Mouse (Mus musculus): ENCODE results near the gene Ttc7.
A peak's percentile ranks its signal among the peaks of the same experiment; 100 is the strongest.

Gene Ttc7

DNA sequence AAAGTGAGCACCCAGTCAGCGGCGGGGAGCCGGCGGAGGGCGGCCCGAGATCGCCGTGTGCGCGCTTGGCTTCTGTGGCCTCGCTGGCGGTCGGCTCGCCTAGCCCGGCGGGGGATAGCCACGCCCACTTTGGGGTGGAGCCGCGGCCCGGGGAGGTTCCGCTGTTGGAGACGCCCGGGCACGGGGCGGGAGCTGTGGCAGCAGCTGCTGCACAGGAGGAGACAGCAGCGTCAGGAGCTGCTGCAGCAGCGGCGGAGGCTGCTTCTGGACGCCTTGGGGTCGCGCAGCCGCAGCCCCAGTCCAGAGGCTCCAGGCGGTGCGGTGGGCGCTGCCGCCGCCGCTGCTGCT, at the start of gene Ttc7:
Ttc7 (plus strand) TSS at position 181 of the 348 bp plus-strand sequence.
- peak; percentile 99 for DNase-seq

DNA sequence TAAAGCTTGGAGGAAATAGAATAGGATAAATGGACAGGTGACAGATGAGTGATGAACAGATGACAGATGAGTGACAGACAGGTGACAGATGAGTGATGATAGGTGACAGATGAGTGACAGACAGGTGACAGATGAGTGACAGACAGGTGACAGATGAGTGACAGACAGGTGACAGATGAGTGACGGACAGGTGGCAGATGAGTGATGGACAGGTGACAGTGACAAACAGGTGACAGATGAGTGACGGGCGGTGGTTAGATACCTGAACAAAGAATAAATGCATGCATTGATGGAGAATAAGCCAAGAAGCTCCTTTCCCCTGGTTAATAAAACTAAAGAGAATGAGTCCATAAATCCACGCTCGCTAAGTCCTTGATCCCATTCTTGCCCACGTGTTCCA, 47.7 kb upstream of the Ttc7 start:
- DNase-seq = no peak

DNA sequence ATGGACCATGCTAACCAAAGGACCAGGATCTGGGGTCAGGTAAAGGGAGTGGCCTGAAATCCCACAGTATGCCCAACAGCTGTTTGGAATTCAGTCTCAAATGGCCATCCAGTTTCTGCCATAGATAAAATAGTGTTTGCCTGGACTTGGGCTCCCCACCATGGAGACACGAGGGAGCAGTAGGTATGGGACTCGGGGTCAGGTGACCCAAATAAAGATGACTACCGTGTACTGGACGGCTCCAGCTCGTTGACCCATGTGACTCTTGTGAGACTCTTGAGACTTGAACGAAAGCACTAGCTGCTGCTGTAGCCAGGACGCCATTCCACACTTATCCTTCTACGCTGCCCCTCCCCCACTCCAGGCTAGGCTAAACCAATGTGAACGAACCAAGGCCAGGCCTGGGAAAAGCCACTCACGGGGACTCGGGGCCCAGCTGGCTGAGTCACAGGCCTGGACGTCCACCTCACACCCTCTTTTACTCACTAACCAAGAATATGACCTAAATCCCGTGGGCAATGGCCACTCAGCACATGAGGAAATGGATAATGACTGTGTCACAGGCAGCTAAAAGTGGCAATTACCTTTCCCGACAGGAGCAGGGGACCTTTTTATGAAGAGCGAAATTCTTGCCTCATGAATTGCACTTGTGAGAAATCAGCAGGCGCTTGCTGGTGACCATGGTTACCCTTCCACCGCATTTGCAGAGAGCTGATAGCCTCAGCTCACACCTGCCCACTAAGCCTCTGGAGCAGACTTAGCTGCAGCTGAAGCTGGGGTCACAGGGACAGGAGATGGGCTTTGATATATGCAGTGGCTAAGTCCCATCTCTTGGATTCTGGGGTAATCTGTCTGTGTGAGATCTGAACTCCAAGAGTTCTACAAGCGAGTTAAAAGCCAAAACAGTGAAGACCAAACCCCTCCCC, 45.7 kb upstream of the Ttc7 start:
- peak; percentile 47 for DNase-seq

DNA sequence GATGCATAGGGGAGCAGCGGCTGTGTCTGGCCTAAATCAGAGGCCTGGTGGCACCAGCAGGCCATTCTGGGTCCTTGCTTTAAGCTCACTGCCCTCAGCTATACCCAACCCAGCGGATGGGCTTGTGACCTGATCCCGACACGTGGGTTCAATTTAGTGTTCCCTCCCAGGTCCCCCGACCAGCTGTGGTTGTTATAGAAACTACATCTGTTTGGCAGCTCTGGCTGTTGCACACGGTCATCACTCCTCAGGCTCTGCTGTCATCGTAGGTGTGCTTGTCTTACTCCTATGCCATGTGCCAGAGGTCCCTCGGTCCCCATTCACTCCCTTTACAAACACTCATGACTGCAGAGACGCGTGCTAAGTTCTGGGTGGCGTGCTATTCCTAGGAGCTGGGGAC, 44.9 kb upstream of the Ttc7 start:
- no peak for DNase-seq

DNA sequence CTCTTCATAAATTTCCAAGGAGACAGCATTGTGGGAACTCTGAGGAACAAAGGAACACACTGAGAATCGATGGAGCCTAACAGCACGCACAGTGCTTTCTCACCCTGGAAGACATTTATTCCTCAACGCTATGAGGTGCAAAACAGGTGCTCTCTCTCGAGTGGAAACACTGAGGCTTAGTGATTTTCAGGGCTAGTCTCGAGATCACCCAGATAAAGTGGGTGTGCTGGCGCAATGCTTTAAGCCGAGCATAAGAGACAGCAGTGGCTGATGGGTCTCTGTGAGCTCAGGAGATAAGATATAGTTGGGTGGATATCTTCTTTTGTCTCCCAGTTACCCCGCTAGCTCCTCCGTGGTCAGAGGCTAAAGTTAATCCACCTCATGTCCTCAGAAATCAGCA, 36.6 kb upstream of the Ttc7 start:
- no peak for DNase-seq

DNA sequence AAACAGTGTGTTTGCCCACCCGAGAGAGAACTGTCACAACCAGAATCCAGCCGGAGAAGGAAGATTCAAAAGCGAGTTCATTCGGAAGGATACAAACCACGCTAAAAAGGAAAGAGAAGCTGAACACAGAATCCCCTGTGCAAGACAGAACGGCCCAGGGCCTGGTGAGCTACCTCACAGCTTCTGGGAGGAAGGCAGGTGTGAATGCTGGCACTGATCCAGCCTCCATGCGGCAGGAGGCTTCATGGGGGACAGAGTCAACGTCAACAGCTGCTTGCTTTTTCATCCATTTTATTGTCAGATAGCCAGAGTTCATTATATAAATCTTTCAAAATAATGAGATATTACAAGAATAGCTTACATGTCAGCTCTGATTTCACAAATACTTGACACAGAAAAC, 28.3 kb upstream of the Ttc7 start:
- DNase-seq = no peak

DNA sequence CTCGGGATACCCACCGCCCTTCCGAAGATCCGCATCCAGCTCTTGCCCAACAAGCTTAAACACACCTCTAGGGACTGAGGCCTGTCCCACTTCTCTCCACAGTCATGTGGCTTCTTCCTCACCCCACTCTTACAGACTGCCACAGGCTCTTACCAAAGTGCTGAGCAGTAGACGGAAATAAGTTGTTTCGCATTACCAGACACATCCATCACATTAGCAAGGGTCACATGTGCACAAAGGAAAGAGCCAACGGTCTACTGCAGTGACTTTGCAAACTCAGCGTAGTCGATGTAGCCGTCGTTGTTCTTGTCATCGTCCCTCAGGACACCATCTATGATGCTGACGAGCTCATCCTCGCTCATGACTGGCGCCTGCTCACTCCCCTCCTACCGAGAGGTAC, 27.0 kb upstream of the Ttc7 start:
- DNase-seq = no peak

DNA sequence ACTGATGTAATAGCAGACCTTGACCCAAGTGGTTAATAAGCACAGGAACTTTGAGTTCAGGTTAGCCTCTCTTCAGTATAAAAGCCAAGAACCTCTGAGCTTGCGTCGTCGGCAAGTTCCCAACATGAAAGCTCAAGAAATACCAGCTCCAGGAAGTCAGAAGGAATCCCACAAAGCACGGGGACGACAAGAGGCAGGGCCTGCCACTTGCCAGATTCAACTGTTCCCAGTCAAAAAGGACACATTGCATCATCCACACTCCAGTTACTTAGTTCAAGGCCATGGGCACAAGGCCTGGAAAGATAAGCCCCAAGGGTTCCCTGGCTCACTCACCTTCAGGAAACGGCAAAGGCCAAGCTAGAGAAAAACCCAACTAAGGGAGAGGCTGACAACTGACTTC, 19.3 kb upstream of the Ttc7 start:
- no peak for DNase-seq

DNA sequence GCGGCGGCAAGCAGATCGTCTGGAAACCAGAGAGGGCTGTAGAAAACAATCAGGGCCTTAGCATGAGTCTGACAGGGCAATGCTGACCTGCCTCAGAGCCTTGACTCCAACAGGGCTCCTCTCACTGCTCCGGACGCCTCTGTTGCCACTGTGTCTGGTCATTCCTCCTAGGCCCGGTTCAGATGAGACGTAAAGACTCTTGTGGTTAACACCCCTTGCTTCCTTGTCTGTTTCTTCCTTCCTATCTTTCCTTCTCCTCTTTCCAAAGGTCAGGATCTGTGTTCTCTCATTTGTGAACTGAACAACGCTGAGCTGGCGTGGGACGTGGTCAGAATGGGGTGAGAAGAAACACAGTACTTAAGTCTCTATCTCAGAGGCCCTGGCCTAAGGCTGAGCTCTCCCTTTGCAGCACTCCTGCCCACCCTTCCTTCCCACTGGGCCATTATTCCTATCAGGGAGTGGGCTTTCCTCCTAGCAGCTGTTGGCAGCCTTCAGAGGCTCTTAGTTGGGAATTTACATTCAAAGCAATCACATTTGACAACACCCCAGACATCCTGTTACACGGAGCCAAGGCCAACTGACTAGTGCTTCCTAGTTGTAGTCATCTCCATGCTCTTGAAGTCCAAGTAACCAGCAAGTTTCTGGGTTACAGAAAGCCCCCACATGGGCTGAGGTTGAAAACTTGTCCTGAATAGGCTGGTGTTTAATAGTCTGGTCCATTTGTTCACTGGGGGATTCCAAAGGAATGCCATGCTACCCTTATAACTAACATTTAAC, 18.4 kb upstream of the Ttc7 start:
- no peak for DNase-seq

DNA sequence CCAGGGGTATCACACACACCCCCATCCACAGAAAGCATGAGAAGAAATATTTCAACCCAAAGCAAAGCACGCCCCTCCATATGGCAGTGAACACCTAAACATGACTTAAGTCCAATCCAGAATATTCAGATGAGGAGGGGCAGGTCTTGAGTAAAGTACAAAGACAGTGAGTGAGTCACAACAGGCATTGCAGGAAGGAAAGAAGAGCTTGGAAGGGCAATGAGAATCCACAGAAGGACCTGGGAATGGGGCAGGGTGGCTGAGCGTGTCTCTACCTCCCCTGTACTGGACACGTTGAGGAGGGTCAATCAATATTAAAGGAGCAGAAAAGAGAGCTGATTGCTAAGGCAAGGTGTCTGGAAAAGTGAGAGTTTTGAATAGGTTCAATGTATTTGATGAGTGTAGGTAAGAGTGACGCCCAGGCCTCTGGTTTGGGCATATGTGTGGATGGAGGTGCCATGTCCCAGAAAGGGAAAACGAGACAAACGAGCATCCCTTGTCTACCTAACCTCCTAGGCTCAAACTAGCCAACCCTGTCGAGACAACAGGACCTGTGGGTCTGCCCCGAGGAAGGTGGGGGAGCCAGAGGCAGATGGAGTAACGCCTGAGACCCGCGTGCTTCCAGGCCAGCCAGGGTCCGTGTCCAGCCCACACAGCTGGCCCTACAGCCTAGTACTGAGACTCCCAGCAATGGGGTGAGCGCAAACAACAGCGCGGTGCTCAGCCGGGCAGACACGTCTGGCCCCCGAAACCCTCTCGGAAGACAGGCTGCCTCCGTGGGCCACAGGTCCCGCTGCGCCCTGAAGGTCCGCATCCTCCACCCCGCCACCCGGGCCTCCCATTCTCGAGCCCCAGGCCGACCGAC, 17.5 kb upstream of the Ttc7 start:
- DNase-seq = no peak

DNA sequence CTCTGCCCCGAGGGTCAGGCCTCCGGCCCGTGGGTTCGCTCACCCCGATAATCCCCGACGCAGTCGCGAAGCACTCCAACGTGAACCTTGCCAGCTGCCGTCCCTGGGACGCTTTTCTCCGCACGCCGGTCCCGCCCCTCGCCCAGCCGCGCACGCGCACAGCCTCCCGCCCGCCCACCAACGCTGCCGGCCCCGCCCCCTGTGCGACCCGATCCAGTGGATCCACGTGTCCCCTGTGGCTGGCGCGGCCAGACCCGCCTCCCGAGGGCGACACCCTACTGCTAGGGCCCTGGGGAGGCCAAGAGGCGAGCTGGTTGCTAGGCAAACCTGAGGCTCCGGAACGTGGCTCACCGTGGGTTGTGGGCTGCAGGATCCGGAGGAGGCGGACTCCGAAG, 16.9 kb upstream of the Ttc7 start, which contains the start of gene Mcfd2:
Mcfd2 (minus strand) TSS at position 144 of the 395 bp plus-strand sequence.
- peak; percentile 98 for DNase-seq

DNA sequence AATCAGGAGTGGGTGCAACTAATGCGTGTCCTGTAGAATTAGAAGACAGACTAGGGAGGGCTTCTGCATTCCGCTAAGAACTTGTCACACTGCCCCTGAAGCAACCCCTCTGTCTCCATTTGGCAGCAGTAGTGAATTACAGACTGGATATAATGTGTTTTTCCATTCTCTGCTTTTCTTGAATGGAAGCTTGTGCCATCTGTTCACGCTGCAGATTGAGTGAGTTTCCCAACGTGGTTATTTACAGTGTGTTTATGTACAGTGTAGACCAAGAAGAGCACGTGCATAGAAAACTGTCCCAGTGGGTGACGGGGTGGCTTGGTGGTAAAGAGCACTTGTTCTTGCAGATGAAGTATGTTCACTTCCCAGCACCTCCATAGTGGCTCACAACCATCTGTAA, 13.2 kb upstream of the Ttc7 start:
- no peak for DNase-seq

DNA sequence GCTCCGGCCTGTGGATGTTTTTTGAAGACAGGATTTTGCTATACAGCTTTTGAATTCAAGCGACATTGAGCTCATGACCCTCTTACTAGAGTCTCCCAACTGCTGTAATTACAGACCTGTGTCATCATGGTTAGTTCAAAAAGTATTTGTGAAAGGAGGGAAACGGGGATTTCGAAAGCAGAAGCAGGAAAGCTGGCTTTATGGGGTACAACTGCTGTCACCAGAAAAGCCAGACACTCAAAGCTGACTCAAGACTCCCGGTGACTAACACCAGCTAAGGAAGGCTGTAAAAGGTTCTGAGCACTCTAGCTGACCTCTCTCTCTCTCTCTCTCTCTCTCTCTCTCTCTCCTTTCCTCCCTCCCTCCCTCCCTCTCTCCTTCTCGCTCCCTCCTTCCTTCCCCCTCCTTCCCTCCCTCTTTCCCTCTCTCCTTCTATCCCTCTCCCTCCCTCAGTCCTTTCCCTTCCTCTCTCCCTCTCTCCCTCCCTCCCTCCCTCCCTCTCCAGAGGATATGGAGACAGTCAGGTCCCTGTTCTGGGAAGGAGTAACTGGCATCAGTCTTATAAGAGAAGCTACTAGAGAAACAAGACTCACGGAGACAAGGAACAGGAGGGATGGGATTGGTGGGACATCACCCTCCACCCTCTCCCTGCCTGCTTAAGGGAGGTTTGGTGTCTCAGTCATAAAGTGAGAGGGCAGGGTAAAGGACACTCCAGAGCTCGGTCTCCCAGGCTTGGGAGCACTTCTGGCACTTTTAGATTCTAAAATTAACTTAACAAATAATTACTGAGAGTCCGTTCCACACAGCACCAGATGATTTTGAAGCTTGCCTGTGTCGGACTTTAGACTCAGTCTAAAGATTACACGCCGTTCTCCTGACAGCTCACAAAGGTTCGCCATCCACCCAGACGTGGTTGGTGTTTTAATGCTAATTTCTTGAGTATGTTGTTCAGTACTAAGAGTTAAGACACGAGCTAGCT, 7.0 kb upstream of the Ttc7 start:
- DNase-seq = peak; percentile 34

DNA sequence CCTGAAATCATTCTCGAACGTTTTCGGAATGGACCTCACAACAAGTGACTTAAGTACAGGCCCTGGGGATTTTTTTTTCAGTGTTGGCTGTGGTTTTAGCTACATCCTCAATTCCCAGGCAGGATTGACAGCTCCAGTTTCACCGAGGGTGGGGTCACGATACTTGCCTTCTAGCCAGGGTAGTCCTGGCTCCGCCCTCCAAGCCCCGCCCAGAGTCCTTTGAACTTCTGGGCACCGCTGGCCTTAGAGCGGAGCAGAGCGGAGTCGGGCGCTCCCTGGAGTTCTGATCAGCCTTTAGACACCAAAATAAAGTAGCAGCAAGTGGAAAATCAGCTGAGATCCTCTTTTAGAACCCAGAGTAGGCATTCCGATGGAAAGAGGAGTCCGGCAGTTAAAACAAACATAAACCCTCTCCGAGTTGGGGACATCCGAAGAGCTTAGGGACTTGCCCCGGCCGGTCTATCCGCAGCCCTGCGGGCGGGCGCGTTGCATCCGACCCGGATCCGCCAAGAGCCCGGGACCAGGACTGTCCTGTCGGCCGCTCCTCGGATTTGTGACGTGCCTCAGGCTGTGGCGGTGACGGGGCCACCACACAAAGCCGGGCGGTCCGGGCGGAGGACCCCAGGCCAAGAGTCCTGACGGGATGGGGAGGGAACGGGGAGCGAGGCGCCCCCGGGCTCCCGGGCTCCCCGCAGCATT, 530 bp upstream of the Ttc7 start:
- DNase-seq = peak; percentile 96

DNA sequence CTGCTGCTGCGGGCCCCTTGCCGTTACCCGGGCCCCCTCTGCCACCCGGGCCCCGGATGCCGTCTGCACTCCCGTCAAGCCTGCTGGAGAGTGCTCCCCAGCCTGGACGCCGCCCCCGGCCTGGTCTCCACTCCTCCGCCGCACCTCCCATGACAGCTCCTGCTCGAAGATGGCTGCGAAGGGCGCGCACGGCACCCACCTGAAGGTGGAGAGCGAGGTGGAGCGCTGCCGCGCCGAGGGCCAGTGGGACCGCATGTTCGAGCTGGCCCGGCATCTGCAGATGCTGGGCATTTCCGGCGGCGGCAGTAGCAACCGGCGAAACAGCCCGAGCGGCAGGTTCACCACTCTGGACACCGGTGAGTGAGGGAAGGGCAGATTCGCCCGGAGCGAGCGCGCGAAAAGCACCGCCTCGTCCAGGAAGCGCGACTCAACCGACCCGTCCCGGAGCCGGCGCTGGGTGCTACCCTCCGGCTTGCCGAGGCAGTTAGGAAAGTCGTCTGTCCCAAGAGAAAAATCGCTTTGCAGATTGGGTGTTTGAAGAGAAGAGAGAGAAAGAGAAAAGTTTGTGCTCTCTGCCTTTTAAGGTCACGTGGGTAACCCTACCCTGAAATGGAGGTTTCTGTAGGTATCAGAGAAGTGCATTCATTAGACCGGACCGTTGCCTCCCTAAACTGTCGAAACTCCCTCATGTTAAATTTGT, 519 bp downstream of the Ttc7 start:
- DNase-seq = peak; percentile 74

DNA sequence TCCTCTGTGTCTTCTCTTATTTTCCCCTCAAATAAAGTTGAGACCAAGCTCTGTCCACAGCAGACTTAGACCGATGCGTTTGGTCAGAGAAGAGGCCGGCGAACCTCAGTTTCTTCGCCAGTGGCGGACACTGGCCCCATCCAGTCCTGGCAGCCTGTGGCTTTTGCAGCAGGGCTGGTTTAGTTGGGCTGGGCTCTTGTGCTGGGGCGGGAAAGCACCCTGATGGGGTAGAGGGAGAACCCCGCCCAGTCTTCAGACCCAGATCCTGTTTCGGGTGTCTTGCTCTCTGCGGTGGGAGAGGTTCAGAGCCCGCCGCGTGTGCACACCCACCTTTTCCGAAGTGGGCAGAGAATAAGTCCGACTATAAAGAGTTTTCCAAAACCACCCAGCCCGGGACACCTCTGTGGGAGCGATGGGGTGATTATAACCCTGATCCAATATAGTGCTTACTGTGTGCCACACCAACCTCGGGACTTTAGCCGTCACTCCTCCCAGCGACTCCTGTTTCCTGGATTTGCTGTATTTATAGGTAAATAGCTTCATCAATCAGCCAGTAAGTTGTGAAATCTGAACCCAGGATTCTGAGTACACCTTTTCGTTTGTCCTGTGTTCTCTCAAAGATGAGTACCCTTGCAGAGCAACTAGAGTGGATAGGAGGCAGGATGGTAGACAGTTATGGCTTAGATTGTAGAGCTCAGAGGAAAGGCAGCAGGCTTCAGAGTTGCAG, 1.2 kb downstream of the Ttc7 start:
- DNase-seq = peak; percentile 51

DNA sequence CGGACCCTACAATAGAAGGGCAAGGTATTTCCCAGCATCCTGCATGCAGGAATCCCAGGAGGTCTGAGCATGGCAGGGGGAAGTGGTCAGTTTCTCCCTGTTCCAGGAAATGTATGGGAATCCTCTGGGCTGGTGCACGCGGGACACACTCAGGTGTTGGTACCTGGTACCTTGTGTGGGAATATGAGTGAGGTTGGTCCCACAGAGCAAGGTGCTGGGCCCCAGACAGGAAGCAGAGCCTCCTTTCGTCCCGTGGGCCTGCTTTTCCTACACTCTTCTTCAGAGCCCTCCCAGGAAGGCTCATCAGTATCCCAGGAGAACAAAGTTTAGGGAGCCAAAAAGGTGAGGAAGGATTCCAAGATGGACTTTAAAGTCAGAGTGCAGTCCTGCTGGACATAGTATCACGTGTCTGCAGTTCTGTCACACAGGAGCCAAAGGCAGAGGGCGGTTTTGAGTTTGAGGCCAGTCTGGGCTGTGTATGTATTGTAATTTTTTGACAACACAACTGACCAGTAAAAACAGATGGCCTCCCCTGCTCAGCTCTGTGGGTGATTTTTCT, 1.9 kb downstream of the Ttc7 start:
- DNase-seq = no peak

DNA sequence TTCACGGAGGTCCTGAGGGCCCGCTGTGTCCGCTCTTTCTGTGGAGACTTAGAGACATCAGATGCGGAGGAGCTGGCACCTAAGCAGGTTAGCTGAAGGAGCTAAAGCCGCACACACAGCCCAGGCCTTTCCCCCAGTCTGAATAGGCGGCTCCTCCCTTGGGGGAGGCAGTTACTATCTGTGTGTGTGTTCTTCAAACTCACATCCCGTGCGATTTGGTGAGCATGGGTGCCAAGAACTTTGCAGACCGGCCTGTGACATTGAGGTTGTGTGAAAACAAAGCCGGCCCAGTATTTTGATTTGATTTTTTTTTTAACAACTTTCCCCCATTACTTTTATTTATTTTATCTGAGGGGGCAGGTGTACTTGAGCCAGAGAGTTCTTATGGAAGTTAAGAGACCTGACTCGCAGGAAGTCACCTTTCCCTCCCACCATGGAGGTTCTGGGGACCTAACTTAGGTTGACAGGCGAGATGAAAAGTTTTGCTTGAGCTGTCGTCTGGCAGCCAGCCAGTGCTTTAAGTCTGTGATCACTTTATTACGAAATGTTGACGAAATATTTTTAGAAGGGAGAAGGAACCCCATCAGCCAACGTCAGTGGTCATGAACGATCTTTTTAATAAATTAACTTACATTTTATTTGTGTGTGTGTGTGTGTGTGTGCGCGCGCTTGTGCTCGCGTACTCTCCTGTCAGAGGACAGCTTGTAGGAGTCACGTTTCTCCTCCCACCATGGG, 3.2 kb downstream of the Ttc7 start:
- DNase-seq = peak; percentile 52

All from kidney, postnatal 10 days (tissue).